Mouse (Mus musculus): ENCODE data around the gene Vmn1r14. TPM values are rescaled to one million over a fixed set of nuclear protein-coding genes. Genes with fewer than 3 reads are reported as not detected.
"Not testable (repeated sequence)": the region's sequence is repeated elsewhere in the genome, so short reads cannot be mapped to it uniquely, and the experiment has no call there.

Vmn1r14 gene
- not detected for total RNA-seq (2021)
- long read RNA-seq, experiment 1, result 0 reads
- long read RNA-seq, experiment 2, result 0 reads

DNA sequence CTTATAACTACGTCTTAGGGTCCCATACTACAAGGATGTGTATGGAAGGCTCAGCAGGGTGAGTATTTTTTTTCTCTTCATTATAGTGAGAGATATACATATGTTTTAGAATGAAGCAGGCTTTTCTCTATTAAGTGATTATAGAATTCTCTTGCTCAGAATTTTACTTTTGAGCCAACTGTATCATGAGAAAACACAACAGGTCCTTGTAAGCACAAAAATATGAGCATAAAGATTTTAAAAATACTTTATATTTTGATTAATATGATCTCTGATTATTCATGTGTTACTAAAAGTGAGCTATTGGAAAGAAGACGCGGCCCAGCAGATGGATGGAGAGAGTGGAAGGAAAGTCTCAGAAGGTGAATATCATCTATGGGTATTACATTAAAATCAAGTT is at the start of gene Vmn1r14:
Gene Vmn1r14, plus strand, starts transcription at position 301 of the 400 bp plus-strand sequence.
- no peak for DNase-seq (ENCODE audit: low spot score in 2 of 2)

DNA sequence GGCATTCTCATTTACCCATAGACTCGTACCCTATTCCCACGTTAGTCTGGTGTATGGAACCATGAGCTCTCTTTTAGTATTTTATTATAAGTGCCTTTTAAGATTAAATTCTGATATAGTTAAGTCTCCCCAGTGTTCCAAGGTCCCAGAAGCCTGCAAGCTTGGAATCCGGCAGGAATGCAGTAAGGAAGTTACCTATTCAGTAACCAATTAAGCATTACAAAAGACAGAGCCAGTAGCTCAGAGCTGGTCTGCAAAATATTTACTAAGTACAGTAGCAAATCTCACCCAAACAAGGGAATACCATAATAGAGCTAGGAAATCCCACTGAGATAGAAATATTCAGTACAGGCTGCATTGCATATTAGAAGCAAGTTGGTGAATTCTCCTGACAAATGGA is 41.5 kb upstream of the Vmn1r14 start:
- DNase-seq (ENCODE audit: low spot score in 2 of 2), result not testable (repeated sequence)

DNA sequence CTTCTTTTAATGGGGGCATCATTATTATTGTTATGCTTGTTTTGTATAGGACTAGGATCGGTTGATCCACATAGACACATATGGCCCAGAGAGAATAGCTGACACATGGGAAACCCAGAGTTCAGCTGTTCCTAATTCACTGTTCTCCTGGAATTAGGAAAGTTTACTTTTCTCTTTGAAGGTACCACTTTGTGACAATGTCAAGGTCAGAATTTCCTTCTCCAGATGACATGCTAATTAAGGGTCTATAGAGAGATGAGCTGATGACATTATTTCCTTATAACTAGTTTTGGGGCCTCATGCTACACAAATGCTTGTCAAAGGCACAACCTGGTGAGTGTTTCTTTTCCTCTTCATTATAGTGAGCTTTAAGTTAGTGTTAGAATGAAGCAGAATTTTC is 28.5 kb upstream of the Vmn1r14 start, which contains the start of gene Vmn1r13:
Gene Vmn1r13, plus strand, starts transcription at position 301 of the 400 bp plus-strand sequence.
- not testable (repeated sequence) for DNase-seq (ENCODE audit: low spot score in 2 of 2)

DNA sequence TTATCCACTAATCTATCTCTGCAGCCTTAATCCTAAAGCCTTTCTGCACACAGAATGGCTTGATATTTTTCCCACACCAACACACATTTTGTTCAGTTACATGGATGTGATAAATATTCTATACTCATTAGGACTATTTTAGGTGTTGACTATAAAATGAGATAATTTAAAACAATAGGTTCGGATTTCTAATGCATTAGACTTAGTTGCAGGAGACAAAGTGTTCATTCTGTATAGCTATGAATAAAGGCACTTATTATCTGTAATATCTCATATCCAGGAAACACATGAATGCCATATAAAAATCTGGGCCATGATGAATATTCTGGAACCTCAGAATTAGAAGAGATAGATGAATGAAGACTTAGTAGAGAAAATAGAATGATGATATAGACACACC is 26.2 kb downstream of the Vmn1r14 start, which contains the start of gene Vmn1r15:
Gene Vmn1r15, plus strand, starts transcription at position 301 of the 400 bp plus-strand sequence.
- no peak for DNase-seq (ENCODE audit: low spot score in 2 of 2)

DNA sequence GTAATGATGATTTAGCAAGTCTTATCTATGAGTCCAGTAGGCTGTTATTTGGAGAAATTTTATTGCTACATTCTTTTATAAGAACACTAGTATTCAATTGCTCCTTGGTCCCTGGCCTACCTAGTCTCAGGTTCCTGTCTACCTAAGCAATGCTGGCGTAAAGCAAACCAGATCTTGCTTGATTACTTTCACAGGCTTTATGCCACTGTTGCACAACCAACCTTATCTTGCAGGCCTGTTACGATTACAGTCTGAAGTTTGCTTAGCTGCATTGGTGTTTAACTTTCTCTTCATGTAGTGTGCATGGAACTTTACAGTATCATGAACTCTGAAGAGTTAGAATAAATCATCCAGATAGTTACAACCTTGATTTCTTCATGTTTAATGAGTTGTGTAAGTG is 29.5 kb downstream of the Vmn1r14 start:
- no peak for DNase-seq (ENCODE audit: low spot score in 2 of 2)

DNA sequence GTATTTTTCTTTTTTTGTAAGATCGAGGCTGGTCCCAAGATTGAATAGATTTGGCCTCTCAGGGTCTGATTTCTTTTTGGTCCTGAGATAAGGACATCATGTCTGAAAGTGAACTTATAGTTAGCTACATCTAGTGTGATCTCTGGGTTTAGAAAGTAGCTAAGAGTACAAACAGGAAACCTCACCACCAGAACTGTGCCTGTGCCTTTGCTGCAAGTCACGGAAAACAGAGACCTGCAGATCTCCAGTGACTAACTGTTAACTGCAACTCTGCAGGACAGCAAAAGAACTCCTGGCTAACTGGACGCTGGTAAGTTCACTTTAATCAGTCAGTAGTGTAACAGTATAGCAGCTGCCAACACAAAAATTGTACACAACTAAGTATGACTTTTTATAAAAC is 40.4 kb downstream of the Vmn1r14 start:
- DNase-seq (ENCODE audit: low spot score in 2 of 2), result no peak

DNA sequence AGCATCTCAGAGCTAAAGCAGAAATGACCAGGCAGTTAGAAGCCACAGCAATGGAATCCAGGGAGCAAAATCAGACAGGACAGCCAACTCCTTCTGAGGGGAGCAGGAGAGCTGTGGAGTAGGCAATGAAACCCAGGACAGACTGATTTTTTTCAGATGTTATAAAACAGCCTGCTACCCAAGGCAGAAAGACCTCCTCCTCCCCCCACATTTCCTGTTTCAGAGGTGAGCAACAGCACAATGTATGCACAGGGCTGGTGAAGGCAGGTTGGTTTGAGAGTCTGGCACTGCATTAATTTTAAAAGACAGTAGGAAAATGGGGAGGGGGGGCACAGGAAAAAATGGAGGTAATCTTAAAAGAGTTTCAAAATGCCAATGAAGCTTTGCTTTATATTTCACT is 41.0 kb downstream of the Vmn1r14 start:
- no peak for DNase-seq (ENCODE audit: low spot score in 2 of 2)

DNA sequence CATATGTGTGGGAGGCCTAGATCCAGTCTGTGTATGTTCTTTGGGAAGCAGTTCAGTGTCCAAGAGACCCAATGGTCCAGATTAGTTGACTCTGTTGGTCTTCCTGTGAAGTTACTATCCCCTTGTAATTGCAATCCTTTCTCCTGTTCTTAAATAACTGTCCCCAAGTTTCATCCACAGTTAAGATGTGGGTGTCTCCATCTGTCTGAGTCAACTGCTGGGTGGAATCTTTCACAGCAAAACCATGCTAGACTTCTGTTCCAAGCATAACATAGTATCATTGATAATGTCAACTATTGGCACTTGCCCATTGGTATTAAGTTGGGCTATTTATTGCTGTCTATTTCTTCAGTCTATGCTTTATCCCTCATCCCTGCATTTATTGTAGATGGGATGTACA is 47.5 kb downstream of the Vmn1r14 start:
- DNase-seq (ENCODE audit: low spot score in 2 of 2), result no peak

Other genes starting within 250 kb of the Vmn1r14 start
- gene Vmn1r6, start 234.4 kb upstream of the Vmn1r14 start, total RNA-seq (2021), result under 1 TPM in 1 of 2 experiments, not detected in 1; 0.03 TPM
- not detected for gene Vmn1r7, start 206.4 kb upstream of the Vmn1r14 start, total RNA-seq (2021)
- not detected for gene Vmn1r8, start 199.4 kb upstream of the Vmn1r14 start, total RNA-seq (2021)
- gene Vmn1r9, start 164.9 kb upstream of the Vmn1r14 start, total RNA-seq (2021), result not detected
- not detected for gene Vmn1r10, start 122.2 kb upstream of the Vmn1r14 start, total RNA-seq (2021)
- not detected for gene Vmn1r11, start 98.2 kb upstream of the Vmn1r14 start, total RNA-seq (2021)
- gene Vmn1r12, start 74.8 kb upstream of the Vmn1r14 start, total RNA-seq (2021), result not detected
- not detected for gene Vmn1r13, start 28.4 kb upstream of the Vmn1r14 start, total RNA-seq (2021)
- gene Vmn1r15, start 26.3 kb downstream of the Vmn1r14 start, total RNA-seq (2021), result not detected
- not detected for gene Vmn1r16, start 97.8 kb downstream of the Vmn1r14 start, total RNA-seq (2021)
- gene Vmn1r17, start 132.0 kb downstream of the Vmn1r14 start, total RNA-seq (2021), result not detected
- not detected for gene Vmn1r18, start 164.1 kb downstream of the Vmn1r14 start, total RNA-seq (2021)
- not detected for gene Vmn1r19, start 172.1 kb downstream of the Vmn1r14 start, total RNA-seq (2021)
- not detected for gene Vmn1r20, start 197.2 kb downstream of the Vmn1r14 start, total RNA-seq (2021)

Data from adrenal gland, postnatal 4 days (tissue).